Mouse (Mus musculus) neural tube, postnatal 0 days (tissue): ENCODE measurements around the gene Asrgl1. TPM values are rescaled to one million over a fixed set of nuclear protein-coding genes. Genes with fewer than 3 reads are reported as not detected.

ENCODE experiments used
- polyA plus RNA-seq: library from polyadenylated mRNA; unstranded; fragments of >200 nt; fragmentation: Nextera tagmentation; extraction: Ambion mirVana; gene quantifications from 2 replicates; pipeline ENCODE4 v1.2.1, GENCODE M21; 2015

The Asrgl1 gene
- 52.7 and 53.1 TPM in 2 replicates for polyA plus RNA-seq

DNA sequence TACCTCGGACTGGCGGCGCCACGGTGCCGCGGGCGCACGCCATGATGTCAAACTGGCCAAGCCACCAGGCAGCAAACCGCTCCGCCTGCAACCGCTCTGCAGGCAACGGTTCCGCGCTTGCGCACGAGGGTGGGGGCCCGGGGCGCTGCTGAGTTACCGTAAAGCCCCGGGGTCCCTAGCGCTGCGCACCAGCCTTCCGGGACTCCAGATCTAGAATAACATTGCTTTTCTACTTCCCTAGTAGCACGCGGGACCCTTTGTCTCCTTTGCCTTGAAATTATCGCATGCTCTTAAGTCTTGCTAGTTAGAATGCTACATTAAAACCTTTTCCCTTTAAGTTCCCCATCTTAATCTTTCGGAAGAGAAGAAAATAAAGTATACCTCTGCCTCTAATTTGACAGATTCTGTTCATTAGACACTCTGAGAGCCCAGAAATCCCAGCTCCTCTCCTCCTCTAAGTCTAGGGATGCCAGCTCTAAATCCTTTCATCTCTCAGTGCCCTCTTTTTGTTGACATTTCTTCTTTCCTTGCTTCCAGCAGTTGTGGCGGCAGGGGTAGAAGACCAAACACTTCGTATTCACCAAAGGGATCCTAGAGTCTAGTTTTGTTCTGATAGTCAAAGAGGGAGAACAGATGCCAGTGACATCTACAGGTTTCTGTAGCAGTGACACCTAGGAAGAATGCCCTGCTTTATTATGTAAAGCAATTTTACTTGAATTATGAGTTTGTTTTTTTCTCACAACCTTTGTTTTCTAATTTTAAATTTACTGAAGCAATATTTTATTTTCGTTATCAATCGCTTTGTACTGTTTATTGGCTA is at the start of gene Asrgl1:
Asrgl1 (minus strand) TSS at position 125 of the 820 bp plus-strand sequence.

DNA sequence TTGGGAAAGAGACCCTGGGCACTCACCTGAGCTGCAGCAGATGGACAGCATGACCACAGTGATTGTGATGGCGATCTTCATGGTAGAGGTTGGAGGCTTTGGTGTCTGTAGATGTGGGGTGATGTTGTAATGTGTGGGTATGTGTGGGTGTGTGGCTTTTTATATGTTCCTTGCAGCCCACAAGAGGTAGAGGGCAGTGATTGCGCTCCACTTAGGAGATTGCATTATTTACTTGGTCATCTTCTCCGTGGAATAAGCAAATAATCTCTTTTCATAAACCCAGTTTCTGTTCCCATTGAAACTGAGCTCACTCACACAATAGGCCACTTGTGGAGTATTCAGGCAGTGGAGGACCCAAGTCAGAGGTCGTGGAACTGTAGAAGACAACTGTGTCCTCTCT is 47.6 kb downstream of the Asrgl1 start, which contains the start of gene Scgb1a1:
Scgb1a1 (minus strand) TSS at position 138 of the 400 bp plus-strand sequence.

Other genes with a start within 250 kb of the Asrgl1 start
- 43.2 and 44.0 TPM in 2 replicates for gene 1810009A15Rik, start 246.8 kb downstream of the Asrgl1 start, polyA plus RNA-seq
- gene Gm49416, start 246.7 kb downstream of the Asrgl1 start, polyA plus RNA-seq = 0.21 TPM in 1 of 2 replicates, not detected in the other
- 21.7 and 23.3 TPM in 2 replicates for gene Ints5, start 242.6 kb downstream of the Asrgl1 start, polyA plus RNA-seq
- gene Ganab, start 237.6 kb downstream of the Asrgl1 start, polyA plus RNA-seq = 47.1 and 53.9 TPM in 2 replicates
- 83.2 and 86.3 TPM in 2 replicates for gene B3gat3, start 215.3 kb downstream of the Asrgl1 start, polyA plus RNA-seq
- gene Rom1, start 206.3 kb downstream of the Asrgl1 start, polyA plus RNA-seq = 5.2 and 5.4 TPM in 2 replicates
- 14.3 and 15.3 TPM in 2 replicates for gene Eml3, start 206.1 kb downstream of the Asrgl1 start, polyA plus RNA-seq
- 58.6 and 60.1 TPM in 2 replicates for gene Mta2, start 193.8 kb downstream of the Asrgl1 start, polyA plus RNA-seq
- 15.0 and 18.8 TPM in 2 replicates for gene Tut1, start 181.8 kb downstream of the Asrgl1 start, polyA plus RNA-seq
- gene Eef1g, start 168.6 kb downstream of the Asrgl1 start, polyA plus RNA-seq = 250 and 257 TPM in 2 replicates
- gene Ahnak, start 146.4 kb downstream of the Asrgl1 start, polyA plus RNA-seq = 9.2 and 15.0 TPM in 2 replicates
- not detected in 2 replicates for gene Scgb1a1, start 47.7 kb downstream of the Asrgl1 start, polyA plus RNA-seq